Mouse (Mus musculus) gastrocnemius, postnatal 4 days (tissue): ENCODE results near the gene Jam2. TPM values are rescaled to one million over a fixed set of nuclear protein-coding genes. Genes with fewer than 3 reads are reported as not detected.

Source experiments
- DNase-seq, 2 experiments: peaks; one replicate each; pipeline ENCODE4 v3.0.0; 2021 to 2022; ENCODE audit warnings: low spot score in 2 of 2, mixed read lengths in 2 of 2
- total RNA-seq, 2 experiments: library from RNA; stranded (reverse); gene quantifications; 2 replicates each; pipeline ENCODE4 v1.2.3; 2021

The Jam2 gene
- total RNA-seq, 2 experiments from 2014 or later, result 31.7 TPM

GRCm38 (mm10) chr16:84835441-84835822 lies 61.5 kb downstream of the Jam2 start, which contains the start of gene Atp5j:
Gene Atp5j, minus strand, starts transcription at chr16:84835625.
- DNase-seq, result peak; percentile 67 to 86

- peak in 1 of 2 experiments; percentile 48 for DNase-seq
Observed at GRCm38 (mm10) chr16:84835823-84836743, 62.2 kb downstream of the Jam2 start.

GRCm38 (mm10) chr16:84838576-84838975 lies 64.7 kb downstream of the Jam2 start:
- no peak for DNase-seq

GRCm38 (mm10) chr16:84853492-84853891 lies 79.6 kb downstream of the Jam2 start:
- no peak for DNase-seq

GRCm38 (mm10) chr16:84864656-84865055 lies 90.7 kb downstream of the Jam2 start:
- DNase-seq, result no peak

GRCm38 (mm10) chr16:84873805-84874204 lies 99.9 kb downstream of the Jam2 start:
- no peak for DNase-seq

GRCm38 (mm10) chr16:84875012-84875717 lies 101.2 kb downstream of the Jam2 start:
- DNase-seq, result no peak

Other genes starting within 250 kb of the Jam2 start
- gene Mrpl39, start 38.4 kb upstream of the Jam2 start, total RNA-seq, result 10 to 100 TPM; 26.7 to 30.2 TPM
- 10 to 100 TPM; 42.0 to 46.9 TPM for gene Gabpa, start 60.8 kb downstream of the Jam2 start, total RNA-seq
- 100 to 1,000 TPM; 769 to 817 TPM for gene Atp5j, start 61.5 kb downstream of the Jam2 start, total RNA-seq